Mouse (Mus musculus): ENCODE measurements around the gene Glg1. TPM values are rescaled to one million over a fixed set of nuclear protein-coding genes. Genes with fewer than 3 reads are reported as not detected.
A peak's percentile ranks its signal among the peaks of the same experiment; 100 is the strongest.
"Not testable (repeated sequence)": the region's sequence is repeated elsewhere in the genome, so short reads cannot be mapped to it uniquely, and the experiment has no call there.

Gene Glg1
- polyA plus RNA-seq (2015; fragmentation: Nextera tagmentation; extraction: Ambion mirVana): 61.8 and 70.8 TPM in 2 replicates

- under 1% methylated on average over 70 of the region's 76 CpGs for WGBS
These were observed at the start of gene Glg1 for GRCm38 (mm10) chr8:111258631-111259407. Gene Glg1 (minus strand): TSS chr8:111259216.

GRCm38 (mm10) chr8:111305031-111305730 lies 46.2 kb upstream of the Glg1 start:
- 0 out of 2 replicates have a peak, but pooled peaks cover 2% of the 10 kb centered on the region for H3K4me1 ChIP-seq
- H3K27me3 ChIP-seq: no peaks in the 10 kb centered on the region
- H3K4me3 ChIP-seq: no peak overlapping the region
- H3K4me2 ChIP-seq (replicated peaks): no peak overlapping the region
- 23% methylated on average over 5 of the region's 5 CpGs for WGBS
- no peak overlapping the region for H3K27ac ChIP-seq (replicated peaks)
- ATAC-seq (replicated peaks): no peak
- H3K9ac ChIP-seq (replicated peaks): no peak overlapping the region
- no peaks in the 10 kb centered on the region for H3K9me3 ChIP-seq
- H3K36me3 ChIP-seq: no peaks in the 10 kb centered on the region

More at GRCm38 (mm10) chr8:111258631-111259407, at the start of gene Glg1:
- peaks cover 12% of the 10 kb centered on the region for H3K4me1 ChIP-seq
- peak within 1 kb of the TSS; percentile 89 for H3K9ac ChIP-seq (replicated peaks)
- no peaks in the 10 kb centered on the region for H3K9me3 ChIP-seq
- H3K27ac ChIP-seq (replicated peaks): peak within 1 kb of the TSS; percentile 100
- peak; percentile 95 for ATAC-seq (replicated peaks)
- no peaks in the 10 kb centered on the region for H3K27me3 ChIP-seq
- H3K4me2 ChIP-seq (replicated peaks): peak within 1 kb of the TSS; percentile 61
- H3K36me3 ChIP-seq: no peaks in the 10 kb centered on the region
- peak within 1 kb of the TSS; percentile 97 for H3K4me3 ChIP-seq

- WGBS: 94% methylated on average over 3 of the region's 3 CpGs
- ATAC-seq (replicated peaks): no peak
- Histone ChIP-seq H3K9me3 (no peaks in the 10 kb centered on the region), H3K36me3 (no peaks in the 10 kb centered on the region), H3K4me2 (replicated peaks) (no peak overlapping the region), H3K4me3 (no peak overlapping the region), H3K27me3 (no peaks in the 10 kb centered on the region), H3K27ac (replicated peaks) (no peak overlapping the region), H3K4me1 (peaks cover 3% of the 10 kb centered on the region), H3K9ac (replicated peaks) (no peak overlapping the region)
These were observed 45.3 kb upstream of the Glg1 start for GRCm38 (mm10) chr8:111304359-111304758.

GRCm38 (mm10) chr8:111303076-111303803 lies 44.2 kb upstream of the Glg1 start:
- not testable (repeated sequence) for H3K4me2 ChIP-seq (replicated peaks); H3K27me3 ChIP-seq; H3K9me3 ChIP-seq; H3K4me3 ChIP-seq; H3K36me3 ChIP-seq; H3K27ac ChIP-seq (replicated peaks); H3K9ac ChIP-seq (replicated peaks); ATAC-seq (replicated peaks)
- peaks cover 14% of the 10 kb centered on the region for H3K4me1 ChIP-seq
- WGBS: 80% methylated on average over 5 of the region's 5 CpGs

GRCm38 (mm10) chr8:111300597-111301546 lies 41.9 kb upstream of the Glg1 start:
- Histone ChIP-seq H3K4me1 (peaks cover 25% of the 10 kb centered on the region), H3K4me2 (replicated peaks) (peak overlapping the region; percentile 40), H3K9ac (replicated peaks) (no peak overlapping the region), H3K27me3 (no peaks in the 10 kb centered on the region), H3K9me3 (no peaks in the 10 kb centered on the region), H3K4me3 (peak overlapping the region; percentile 100), H3K36me3 (peaks cover 10% of the 10 kb centered on the region), H3K27ac (replicated peaks) (peak overlapping the region; percentile 70)
- ATAC-seq (replicated peaks): no peak
- 69% methylated on average over 11 of the region's 11 CpGs for WGBS

GRCm38 (mm10) chr8:111299821-111300568 lies 41.0 kb upstream of the Glg1 start, which contains the start of gene Rfwd3:
Gene Rfwd3 (minus strand): TSS chr8:111300222.
- Histone ChIP-seq H3K27me3 (no peaks in the 10 kb centered on the region), H3K27ac (replicated peaks) (peak within 1 kb of the TSS; percentile 73), H3K4me1 (peaks cover 25% of the 10 kb centered on the region), H3K4me2 (replicated peaks) (peak within 1 kb of the TSS; percentile 70), H3K9ac (replicated peaks) (peak within 1 kb of the TSS; percentile 93), H3K4me3 (peak within 1 kb of the TSS; percentile 100), H3K36me3 (peaks cover 11% of the 10 kb centered on the region), H3K9me3 (no peaks in the 10 kb centered on the region)
- under 1% methylated on average over 67 of the region's 67 CpGs for WGBS
- ATAC-seq (replicated peaks): peak; percentile 99

- WGBS: under 1% methylated on average over 28 of the region's 28 CpGs
- peak overlapping the region; percentile 100 for H3K4me3 ChIP-seq
- no peaks in the 10 kb centered on the region for H3K9me3 ChIP-seq
- H3K36me3 ChIP-seq: peaks cover 15% of the 10 kb centered on the region
- H3K27ac ChIP-seq (replicated peaks): peak overlapping the region; percentile 73
- H3K4me1 ChIP-seq: peaks cover 25% of the 10 kb centered on the region
- H3K4me2 ChIP-seq (replicated peaks): peak overlapping the region; percentile 70
- no peak for ATAC-seq (replicated peaks)
- peak overlapping the region; percentile 93 for H3K9ac ChIP-seq (replicated peaks)
- no peaks in the 10 kb centered on the region for H3K27me3 ChIP-seq
These were observed 40.4 kb upstream of the Glg1 start for GRCm38 (mm10) chr8:111299363-111299820.

- H3K4me3 ChIP-seq: no peak overlapping the region
- no peak for ATAC-seq (replicated peaks)
- WGBS: 58% methylated on average over 1 of the region's 1 CpGs
These were observed 39.0 kb upstream of the Glg1 start for GRCm38 (mm10) chr8:111298011-111298410.

GRCm38 (mm10) chr8:111291733-111292132 lies 32.7 kb upstream of the Glg1 start:
- no peak for ATAC-seq (replicated peaks)
- Histone ChIP-seq H3K27me3 (no peaks in the 10 kb centered on the region), H3K4me1 (0 out of 2 replicates have a peak, but pooled peaks cover 2% of the 10 kb centered on the region), H3K36me3 (peaks cover 59% of the 10 kb centered on the region), H3K9me3 (no peaks in the 10 kb centered on the region), H3K4me3 (no peak overlapping the region), H3K9ac (replicated peaks) (no peak overlapping the region), H3K4me2 (replicated peaks) (no peak overlapping the region), H3K27ac (replicated peaks) (no peak overlapping the region)
- WGBS: 97% methylated on average over 7 of the region's 7 CpGs

More at GRCm38 (mm10) chr8:111298011-111298410, 39.0 kb upstream of the Glg1 start:
- Histone ChIP-seq H3K9me3 (no peaks in the 10 kb centered on the region), H3K9ac (replicated peaks) (no peak overlapping the region), H3K4me2 (replicated peaks) (peak overlapping the region; percentile 7; the same call in 1 of the 2 replicates), H3K4me1 (peaks cover 25% of the 10 kb centered on the region), H3K27ac (replicated peaks) (0 out of 2 replicates have a peak overlapping the region, but pooled peaks have one; percentile 29), H3K27me3 (no peaks in the 10 kb centered on the region), H3K36me3 (peaks cover 25% of the 10 kb centered on the region)

- H3K36me3 ChIP-seq: peaks cover 63% of the 10 kb centered on the region
- WGBS: 96% methylated on average over 7 of the region's 7 CpGs
These were observed 31.6 kb upstream of the Glg1 start for GRCm38 (mm10) chr8:111290586-111290985.

More at GRCm38 (mm10) chr8:111290586-111290985, 31.6 kb upstream of the Glg1 start:
- Histone ChIP-seq H3K4me1 (no peaks in the 10 kb centered on the region), H3K9ac (replicated peaks) (no peak overlapping the region), H3K9me3 (no peaks in the 10 kb centered on the region), H3K4me2 (replicated peaks) (no peak overlapping the region), H3K4me3 (no peak overlapping the region), H3K27me3 (no peaks in the 10 kb centered on the region), H3K27ac (replicated peaks) (no peak overlapping the region)
- no peak for ATAC-seq (replicated peaks)
